Mouse (Mus musculus) E14TG2a.4 (cell line): ENCODE results near the gene Zfp280b.

Source experiments
- CTCF ChIP-seq: conservative IDR thresholded peaks from 2 replicates; pipeline ENCODE4 v1.5.1; 2014; ENCODE audit warnings: low read length
- NANOG ChIP-seq: IDR thresholded peaks from 2 replicates; pipeline ENCODE4 v1.6.1; 2014; ENCODE audit warnings: borderline replicate concordance, low read length, mixed read lengths
- POU5F1 ChIP-seq: IDR thresholded peaks from 2 replicates; pipeline ENCODE4 v1.6.1; 2014; ENCODE audit warnings: low read length, borderline replicate concordance

DNA sequence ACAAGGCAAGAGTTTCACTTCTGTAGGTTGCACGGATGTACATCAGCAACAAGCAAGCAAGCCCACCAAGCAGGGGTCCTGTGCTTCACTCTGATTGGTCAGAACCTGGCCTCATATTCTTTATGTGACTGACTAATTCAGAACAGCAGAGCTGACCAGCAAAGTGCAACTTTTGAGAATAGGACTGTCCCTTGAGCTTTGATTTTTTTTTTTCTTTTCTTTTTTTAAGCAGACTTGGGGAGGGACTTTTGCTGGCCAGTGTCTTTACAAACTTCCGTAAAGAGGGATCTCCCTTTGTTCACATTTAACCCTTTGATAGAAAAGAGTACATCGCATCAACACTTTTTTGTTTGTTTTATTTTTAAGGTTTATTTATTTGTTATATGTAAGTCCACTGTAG is 22.6 kb upstream of the Zfp280b start:
- no peak for TF ChIP-seq CTCF
- no peak for TF ChIP-seq NANOG
- no peak for TF ChIP-seq POU5F1
